Mouse (Mus musculus) lung, postnatal 14 days (tissue): Measurements from ENCODE around the gene Slc26a11.

Experiments
- DNase-seq: peaks from one replicate; pipeline ENCODE4 v3.0.0; 2021

The Slc26a11 gene

DNA sequence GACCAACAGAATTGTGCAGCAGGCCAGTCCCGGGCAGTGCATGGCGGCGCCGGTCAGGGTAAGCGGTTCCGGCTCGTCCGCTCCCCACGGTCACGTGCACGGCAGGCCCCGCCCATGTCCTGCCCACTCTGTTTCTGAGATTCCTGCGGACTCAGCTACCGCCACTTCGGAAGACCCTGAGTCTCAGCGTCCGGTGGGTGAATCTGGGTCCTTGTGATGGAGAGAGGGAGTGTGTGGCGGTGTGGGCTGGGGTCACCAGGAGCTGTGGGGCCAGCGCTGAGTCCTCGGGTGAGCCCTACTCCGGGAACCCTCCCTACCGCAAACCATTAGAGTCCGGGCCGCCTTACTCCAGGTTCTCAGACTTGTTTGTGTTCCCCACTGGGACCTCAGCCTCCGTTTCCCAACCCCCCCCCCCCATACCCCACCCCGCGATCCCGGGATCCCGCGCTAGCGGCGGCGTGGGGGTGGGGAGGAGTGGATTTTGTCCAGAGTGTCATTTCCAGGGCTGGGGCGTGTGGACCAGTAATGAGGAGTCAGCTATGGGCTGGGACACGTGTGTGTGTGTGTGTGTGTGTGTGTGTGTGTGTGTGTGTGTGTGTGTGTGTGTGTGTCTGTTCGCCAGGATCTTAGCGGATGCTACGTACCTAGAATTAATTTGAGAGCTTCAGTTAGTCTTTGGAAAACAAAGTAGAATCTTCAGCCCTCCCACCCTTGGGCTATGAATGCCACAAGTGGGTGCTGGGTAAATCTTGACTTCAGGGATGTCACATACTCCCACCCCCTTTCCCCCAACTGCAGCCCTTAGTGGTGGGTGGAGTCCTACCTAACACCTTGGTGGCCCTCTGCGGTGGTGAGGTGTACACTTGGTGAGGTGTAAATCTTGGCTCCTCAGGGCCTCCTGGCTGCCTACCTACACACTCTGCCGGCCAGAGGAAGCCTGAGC is at the start of gene Slc26a11, which contains the start of gene Sgsh:
Slc26a11 (plus strand) TSS at position 115 of the 943 bp plus-strand sequence.
Sgsh (minus strand) TSS at position 94 of the 943 bp plus-strand sequence.
- DNase-seq, result peak; percentile 92

GRCm38 (mm10) chr11:119306762-119307657 is 48.3 kb upstream of the Slc26a11 start:
- DNase-seq, result no peak

GRCm38 (mm10) chr11:119307658-119307867 is 47.8 kb upstream of the Slc26a11 start, which contains the start of gene Card14:
Gene Card14 (plus strand): TSS chr11:119307768.
- DNase-seq, result no peak

GRCm38 (mm10) chr11:119307916-119308315 is 47.4 kb upstream of the Slc26a11 start:
- peak; percentile 28 for DNase-seq

GRCm38 (mm10) chr11:119310621-119311020 is 44.7 kb upstream of the Slc26a11 start:
- no peak for DNase-seq

GRCm38 (mm10) chr11:119314252-119314936 is 41.0 kb upstream of the Slc26a11 start:
- no peak for DNase-seq

DNA sequence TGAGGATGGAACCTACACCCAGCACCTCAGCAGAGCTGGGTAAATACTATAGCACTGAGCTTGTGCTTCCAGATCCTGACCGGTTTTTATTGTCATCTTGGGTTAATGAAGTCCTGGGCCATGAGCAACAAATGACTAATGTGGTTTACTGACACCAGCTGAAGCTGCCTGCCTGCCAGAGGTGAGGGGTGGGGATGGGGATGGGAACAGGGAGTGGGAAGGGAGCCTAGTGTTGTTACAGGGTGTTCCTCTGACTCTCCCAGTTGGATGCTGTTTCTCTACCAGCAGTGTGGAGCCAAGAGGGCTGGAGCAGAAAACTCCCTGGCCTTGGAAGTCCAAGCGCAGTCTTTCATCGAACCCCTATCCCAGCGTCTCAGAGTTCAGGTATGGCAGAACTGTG is 38.6 kb upstream of the Slc26a11 start:
- DNase-seq, result no peak

DNA sequence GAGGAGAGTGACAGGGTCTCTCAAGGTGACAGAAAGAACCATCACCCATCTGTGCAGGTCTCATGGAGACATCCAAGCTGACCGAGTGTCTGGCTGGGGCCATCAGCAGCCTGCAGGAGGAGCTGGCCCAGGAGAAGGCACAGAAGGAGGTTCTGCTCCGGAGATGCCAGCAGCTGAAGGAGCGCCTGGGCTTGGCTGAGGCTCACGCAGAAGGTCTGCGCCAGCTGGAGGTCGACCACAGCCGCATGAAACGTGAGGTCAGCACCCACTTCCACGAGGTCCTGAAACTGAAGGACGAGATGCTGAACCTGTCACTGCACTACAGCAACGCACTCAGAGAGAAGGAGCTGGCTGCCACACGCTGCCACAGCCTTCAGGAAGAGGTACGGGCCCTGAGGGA is 32.8 kb upstream of the Slc26a11 start:
- DNase-seq, result no peak

DNA sequence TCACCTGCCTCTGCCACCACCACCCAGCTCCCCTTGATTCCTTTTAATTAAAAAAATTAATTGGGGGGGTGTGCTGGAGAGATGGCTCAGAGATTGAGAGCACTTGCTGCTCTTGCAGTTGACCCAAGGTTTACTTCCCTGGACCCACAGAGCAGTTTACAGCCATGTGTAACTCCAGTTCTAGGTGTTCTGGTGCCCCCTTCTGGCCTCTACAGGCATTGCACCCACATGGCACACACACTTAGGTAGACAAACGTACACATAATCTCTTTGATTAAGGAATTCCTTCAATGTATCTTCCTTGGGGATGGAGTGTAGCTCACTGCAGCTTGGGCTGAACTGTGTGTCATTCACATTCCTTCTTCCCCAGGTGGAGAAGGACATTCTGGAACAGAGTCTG is 30.3 kb upstream of the Slc26a11 start:
- DNase-seq, result no peak

- DNase-seq, result no peak
Observed at GRCm38 (mm10) chr11:119330592-119330991, 24.8 kb upstream of the Slc26a11 start.

- DNase-seq, result no peak
Observed at GRCm38 (mm10) chr11:119331970-119332369, 23.4 kb upstream of the Slc26a11 start.

DNA sequence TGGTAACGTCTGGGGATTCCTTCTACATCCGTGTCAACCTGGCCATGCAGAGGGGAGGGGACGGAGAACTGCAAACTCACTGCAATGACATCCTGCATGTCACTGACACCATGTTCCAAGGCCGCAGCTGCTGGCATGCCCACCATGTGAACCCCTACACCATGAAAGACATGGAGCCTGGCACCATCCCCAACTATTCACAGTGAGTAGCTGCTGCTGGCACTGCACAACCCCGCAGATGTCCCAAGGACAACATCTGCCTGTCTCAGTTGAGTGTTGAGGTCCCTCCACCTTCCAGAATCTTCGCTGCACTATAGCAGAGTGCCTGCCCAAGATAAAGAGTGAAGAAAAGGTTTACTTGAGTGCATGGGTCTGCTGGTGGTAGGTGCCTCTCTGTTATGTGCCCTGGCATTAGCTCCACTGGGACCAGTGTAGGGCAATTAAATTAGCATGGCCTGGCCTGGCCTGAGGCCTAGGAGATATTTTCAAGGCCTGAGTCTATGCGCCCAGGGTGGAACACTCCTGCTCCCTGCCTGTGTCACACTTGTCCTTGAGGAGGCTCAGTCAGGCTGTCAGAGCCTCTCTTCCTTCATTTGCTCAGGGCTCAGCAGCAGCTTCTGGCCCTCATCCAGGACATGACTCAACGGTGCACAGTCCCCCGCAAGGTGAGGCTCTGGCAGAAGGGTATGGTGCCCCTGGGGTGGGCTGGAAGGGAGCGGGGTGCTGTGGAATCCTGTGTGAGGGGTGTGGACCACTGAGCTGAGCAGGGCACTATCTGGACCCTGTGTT is 16.9 kb upstream of the Slc26a11 start:
- no peak for DNase-seq

GRCm38 (mm10) chr11:119339179-119339578 is 16.2 kb upstream of the Slc26a11 start:
- no peak for DNase-seq

DNA sequence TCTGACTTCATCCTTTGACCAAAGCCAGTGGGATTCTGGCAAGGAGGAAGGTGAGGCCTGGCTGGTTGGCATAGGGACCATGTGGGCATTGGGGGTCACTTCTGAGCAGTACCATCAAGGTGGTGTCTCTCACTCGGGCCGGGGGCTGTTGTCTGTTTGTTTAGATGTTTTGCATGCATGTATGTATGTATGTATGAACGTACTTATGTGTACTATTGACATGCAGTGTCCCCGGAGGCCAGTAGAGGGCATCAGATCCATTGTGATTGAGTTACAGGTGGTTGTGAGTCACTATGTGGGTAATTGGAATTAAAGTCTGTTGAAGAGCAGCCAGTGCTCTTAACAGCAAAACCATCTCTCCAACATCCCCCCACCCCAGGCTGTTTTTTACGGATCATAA is 15.7 kb upstream of the Slc26a11 start:
- peak; percentile 86 for DNase-seq

DNA sequence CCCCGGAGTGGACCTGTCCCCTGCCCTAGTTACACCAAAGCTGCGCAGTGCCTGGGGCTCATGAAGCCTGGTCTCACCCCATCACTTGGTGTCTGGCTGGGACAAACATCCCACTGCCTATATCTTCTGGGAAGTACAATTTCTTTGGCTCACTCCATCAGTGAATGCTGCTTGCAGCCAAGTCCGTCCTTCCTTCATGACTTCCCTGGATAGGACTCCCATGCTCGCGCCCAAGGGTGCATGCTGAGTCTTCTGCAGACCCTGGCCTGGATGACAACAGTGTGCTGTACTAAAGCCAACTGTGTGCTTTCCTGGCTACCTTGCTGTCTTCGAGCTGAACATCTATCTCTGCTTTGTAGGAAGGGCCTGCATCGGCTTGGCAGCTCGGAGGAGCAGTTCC is 11.2 kb upstream of the Slc26a11 start:
- peak; percentile 22 for DNase-seq

DNA sequence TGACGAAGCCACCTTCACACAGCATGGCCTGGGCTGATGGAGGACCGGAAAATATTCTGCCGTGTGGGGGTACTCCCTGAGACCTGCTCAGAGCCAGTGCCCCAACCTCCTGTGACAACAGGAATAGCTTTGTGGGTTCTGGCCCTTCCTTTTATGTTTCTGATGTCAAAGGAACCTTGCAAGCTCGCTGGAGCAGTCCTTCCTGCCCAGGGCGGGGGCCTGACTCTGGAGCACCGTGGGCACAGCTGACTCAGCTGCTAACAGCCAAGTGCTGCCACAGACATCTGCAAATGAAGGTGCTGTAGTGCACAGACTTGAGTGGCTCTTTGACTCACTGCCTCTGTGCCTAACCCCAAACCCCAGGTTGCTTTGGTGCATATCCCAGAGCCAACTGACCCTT is 10.5 kb upstream of the Slc26a11 start:
- DNase-seq, result no peak

GRCm38 (mm10) chr11:119347125-119347524 is 8.2 kb upstream of the Slc26a11 start:
- DNase-seq, result no peak

DNA sequence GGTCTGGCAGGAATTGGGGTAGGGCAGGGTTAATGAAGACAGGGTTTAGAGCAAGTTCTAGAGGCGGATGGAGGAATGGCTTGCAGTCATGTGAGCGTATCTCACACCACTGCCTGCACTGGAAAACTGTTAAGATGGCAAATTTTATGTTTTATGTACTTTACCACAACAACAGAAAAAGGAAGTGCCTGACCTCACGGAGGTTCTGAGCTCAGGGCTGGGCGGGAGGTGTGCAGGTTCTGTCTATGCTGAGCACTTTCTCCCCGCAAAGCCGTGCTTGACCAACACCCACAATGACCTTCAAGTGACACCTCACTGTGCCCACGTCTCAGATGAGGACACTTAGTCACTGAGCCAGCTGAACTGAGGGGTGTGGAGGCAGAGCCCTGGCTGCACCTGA is 3.2 kb upstream of the Slc26a11 start:
- DNase-seq, result no peak

GRCm38 (mm10) chr11:119353946-119354345 is 1.4 kb upstream of the Slc26a11 start:
- DNase-seq, result no peak

- DNase-seq, result peak; percentile 73
Observed at GRCm38 (mm10) chr11:119354798-119355442, 437 bp upstream of the Slc26a11 start.

DNA sequence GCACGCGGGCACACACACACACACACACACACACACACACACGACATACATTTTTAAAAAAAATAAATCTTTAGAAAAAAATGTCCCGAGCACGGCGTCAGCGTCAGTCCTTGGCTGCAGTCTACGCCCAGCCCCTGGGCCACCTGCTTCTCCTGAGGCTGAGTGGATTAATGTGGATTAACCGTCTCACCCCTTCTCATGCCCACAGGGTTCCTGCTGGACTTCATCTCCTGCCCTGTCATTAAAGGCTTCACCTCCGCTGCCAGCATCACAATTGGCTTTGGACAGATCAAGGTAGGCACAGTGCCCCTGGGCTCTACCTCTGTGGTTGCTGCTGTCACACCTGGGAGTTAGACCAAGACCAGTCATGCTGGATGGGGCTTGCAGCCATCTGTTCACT is 3.7 kb downstream of the Slc26a11 start:
- DNase-seq, result no peak
